Mouse (Mus musculus) liver, embryonic 14.5 days (tissue): ENCODE data around the gene Ercc6l. TPM values are rescaled to one million over a fixed set of nuclear protein-coding genes. Genes with fewer than 3 reads are reported as not detected.

Experiments
- ATAC-seq: fragments of 200-750 bp; cut with Nextera tagmentation; 2 replicates; pipeline ENCODE4 v1.8.0; 2017; ENCODE audit warnings: moderate number of reproducible peaks, mild to moderate bottlenecking, moderate library complexity; ENCODE audit not compliant: insufficient read depth
- DNase-seq, 3 experiments: peaks; one replicate each; pipeline ENCODE4 v3.0.0-alpha.2; 2012 to 2013; ENCODE audit warnings: low read depth in 3 of 3, low spot score in 3 of 3
- H3K27ac ChIP-seq: fragments of 300-500 bp; sonication (generic); 2 replicates; pipeline ENCODE4 v1.5.1; 2014; ENCODE audit warnings: moderate library complexity, mild to moderate bottlenecking, control low read depth, inconsistent platforms
- H3K27me3 ChIP-seq: fragments of 300-500 bp; sonication (generic); 2 replicates; pipeline ENCODE4 v1.6.1; 2014; ENCODE audit warnings: mild to moderate bottlenecking, low read length, moderate library complexity; ENCODE audit not compliant: control insufficient read depth, insufficient read depth
- H3K36me3 ChIP-seq: fragments of 300-500 bp; sonication (generic); replicated peaks from 2 replicates; pipeline ENCODE4 v1.6.1; 2014; ENCODE audit warnings: low read depth; ENCODE audit not compliant: control insufficient read depth, insufficient read depth
- H3K4me1 ChIP-seq, 2 experiments: fragments of 200-500 bp in 1 of 2; fragments of 300-500 bp in 1 of 2; sonication (generic) in 1 of 2; replicated peaks; 2 replicates each; pipeline ENCODE4 v1.6.1; 2012 to 2014; ENCODE audit warnings: antibody characterized with exemption in 1 of 2, inconsistent platforms in 1 of 2, low read length in 1 of 2; ENCODE audit not compliant: control insufficient read depth in 2 of 2, insufficient read depth in 2 of 2
- H3K4me2 ChIP-seq: fragments of 300-500 bp; sonication (generic); 2 replicates; pipeline ENCODE4 v1.6.1; 2014; ENCODE audit warnings: low read depth, mild to moderate bottlenecking, control low read depth, moderate library complexity
- H3K4me3 ChIP-seq, 2 experiments: fragments of 200-500 bp in 1 of 2; fragments of 300-500 bp in 1 of 2; sonication (generic) in 1 of 2; 2 replicates each; pipeline ENCODE4 v1.5.1; 2012 to 2014; ENCODE audit warnings: low read depth in 2 of 2, low read length in 2 of 2, mild to moderate bottlenecking in 2 of 2, control low read depth in 1 of 2, inconsistent platforms in 1 of 2, moderate library complexity in 1 of 2; ENCODE audit not compliant: insufficient read depth in 1 of 2
- H3K9ac ChIP-seq: fragments of 300-500 bp; sonication (generic); replicated peaks from 2 replicates; pipeline ENCODE4 v1.6.1; 2014; ENCODE audit warnings: mild to moderate bottlenecking, control low read depth, moderate library complexity
- H3K9me3 ChIP-seq: fragments of 300-500 bp; sonication (generic); 2 replicates; pipeline ENCODE4 v1.6.1; 2016; ENCODE audit warnings: low read length, mixed read lengths; ENCODE audit not compliant: control insufficient read depth
- CTCF ChIP-seq: IDR thresholded peaks from 2 replicates; pipeline ENCODE4 v1.5.1; 2016; ENCODE audit warnings: antibody characterized with exemption, low read depth, control low read depth
- EP300 ChIP-seq: IDR thresholded peaks from 2 replicates; pipeline ENCODE4 v1.6.1; 2016; ENCODE audit warnings: antibody characterized with exemption, low read depth
- WGBS: fragments of 180-500 bp; shearing (Covaris S2); extraction: QIAGEN DNeasy Blood & Tissue Kit; methylation state at CpG from one replicate; pipeline ENCODE4 v1.1.7; 2014; ENCODE audit not compliant: insufficient replicate concordance; 5-methylcytosine and 5-hydroxymethylcytosine counted together
- polyA plus RNA-seq, 2 experiments: library from polyadenylated mRNA; depleted of rRNA in 1 of 2; stranded (reverse) in 1 of 2; unstranded in 1 of 2; fragments of >200 nt; fragmentation: Nextera tagmentation in 1 of 2; extraction: Ambion mirVana in 1 of 2; gene quantifications; 2 replicates each; pipeline versions ENCODE4 v1.2.1 to v1.2.3; 2012 to 2014

Ercc6l gene
- polyA plus RNA-seq (2012; rRNA removed) (3.1 and 5.3 TPM in 2 replicates), polyA plus RNA-seq (2014; fragmentation: Nextera tagmentation; extraction: Ambion mirVana) (11.1 and 14.7 TPM in 2 replicates)

DNA sequence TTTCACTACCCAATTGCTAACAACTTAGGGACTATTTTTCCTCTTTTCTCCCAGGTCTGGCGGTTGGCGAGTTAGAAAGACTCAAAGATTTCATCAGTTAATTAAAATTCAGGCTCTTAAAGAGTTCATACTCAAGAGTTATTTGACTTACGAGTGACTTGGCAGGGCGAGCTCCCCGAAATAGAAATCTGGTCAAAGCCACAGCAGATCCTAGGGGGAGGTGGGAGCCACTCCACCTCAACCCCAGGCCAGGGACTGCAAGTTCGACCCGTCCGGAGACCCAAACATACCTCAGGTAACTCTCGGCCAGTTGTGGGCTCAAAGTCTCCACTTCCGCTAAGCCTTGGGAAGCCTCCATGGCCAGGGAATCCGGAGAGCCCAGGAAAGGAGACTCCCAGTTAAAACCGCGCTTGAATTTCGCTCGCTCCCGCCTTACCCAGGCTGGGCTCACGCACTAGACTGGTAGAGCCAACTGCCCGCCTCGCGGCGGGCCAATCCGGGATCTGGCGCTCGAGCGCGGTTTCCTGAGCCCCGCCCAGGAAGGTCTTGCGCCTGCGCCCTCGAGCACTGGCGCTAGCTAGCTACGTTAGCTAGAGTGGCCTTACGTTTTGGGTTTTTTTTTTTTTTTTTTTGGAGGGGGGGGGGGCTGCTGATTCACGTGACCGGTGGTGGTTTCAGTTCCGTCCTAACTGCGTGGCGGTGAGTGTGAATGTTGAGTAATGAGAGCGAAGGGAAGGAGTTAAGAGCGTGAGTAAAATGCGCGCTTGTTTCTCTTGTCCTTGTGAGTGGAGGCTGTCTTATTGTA lies at the start of gene Ercc6l:
Gene Ercc6l (minus strand): TSS at position 474 of the 805 bp plus-strand sequence.
- TF ChIP-seq EP300 (0 out of 2 replicates have a peak, but pooled peaks have one; percentile 19), CTCF (no peak)
- Histone ChIP-seq H3K9me3 (no peaks in the 10 kb centered on the region), H3K4me2 (peak within 1 kb of the TSS; percentile 66), H3K36me3 (no peaks in the 10 kb centered on the region), H3K4me3 (peak within 1 kb of the TSS; percentile 75 to 100), H3K27ac (peak within 1 kb of the TSS; percentile 68), H3K9ac (peak within 1 kb of the TSS; percentile 81), H3K27me3 (no peaks in the 10 kb centered on the region), H3K4me1 (0 out of 4 replicates have a peak, but pooled peaks cover 0 to 2% of the 10 kb centered on the region in 2 experiments)
- ATAC-seq, result peak; percentile 98
- 11% methylated on average over 41 of the region's 42 CpGs for WGBS
- peak; percentile 79 to 84 (median 82) for DNase-seq

DNA sequence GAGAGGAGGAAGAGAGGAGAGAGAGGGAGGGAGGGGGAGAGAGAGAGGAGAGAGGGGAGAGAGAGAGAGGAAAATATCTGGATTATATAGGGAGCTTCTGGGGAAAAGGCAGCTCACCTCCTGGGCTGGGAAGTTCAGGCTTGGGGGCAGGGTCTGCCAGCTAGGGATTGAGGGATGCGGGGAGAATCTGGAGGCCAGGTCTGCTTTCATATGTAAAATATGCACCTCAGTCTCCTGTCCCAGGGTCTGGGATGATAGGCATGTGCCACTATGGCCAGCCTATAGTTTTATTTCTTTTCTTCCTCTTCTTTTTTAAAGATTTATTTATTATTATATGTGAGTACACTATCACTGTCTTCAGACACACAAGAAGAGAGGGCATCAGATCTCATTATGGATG lies 33.9 kb upstream of the Ercc6l start:
- Histone ChIP-seq H3K4me3 (no peak overlapping the region), H3K9me3 (no peaks in the 10 kb centered on the region), H3K4me2 (no peak overlapping the region), H3K27ac (no peak overlapping the region), H3K4me1 (peaks cover 0 to 1% of the 10 kb centered on the region in 2 experiments; a peak in 2 of 4 replicates), H3K27me3 (no peaks in the 10 kb centered on the region), H3K9ac (no peak overlapping the region), H3K36me3 (peaks cover 13% of the 10 kb centered on the region)
- DNase-seq, result no peak
- TF ChIP-seq EP300 (no peak), CTCF (no peak)
- ATAC-seq, result no peak
- WGBS, result 53% methylated on average over 1 of the region's 1 CpGs

DNA sequence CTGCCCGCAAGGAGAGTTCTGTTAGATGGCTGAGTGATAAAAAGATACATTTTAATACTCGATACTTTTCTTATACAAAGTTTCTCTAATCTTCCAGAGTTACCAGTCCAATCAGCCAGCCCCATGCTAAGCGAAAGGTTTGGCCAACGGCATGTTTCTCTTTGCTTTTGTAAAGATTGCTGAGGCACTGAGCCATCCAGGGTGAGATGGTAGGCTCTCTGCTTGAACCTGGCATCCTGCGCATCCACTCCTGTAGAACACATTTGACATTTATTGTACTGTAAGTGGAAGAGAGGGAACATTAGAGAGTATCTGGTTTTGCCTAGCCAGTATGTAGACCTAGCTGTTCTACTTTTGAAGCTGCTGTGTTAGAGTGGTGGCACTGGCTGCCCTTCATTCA lies 32.7 kb upstream of the Ercc6l start:
- no peak overlapping the region for H3K27ac ChIP-seq
- WGBS, result 37% methylated on average over 5 of the region's 5 CpGs
- H3K4me1 ChIP-seq, result peaks cover 0 to 3% of the 10 kb centered on the region in 2 experiments; a peak in 2 of 4 replicates
- no peaks in the 10 kb centered on the region for H3K9me3 ChIP-seq
- no peak overlapping the region; a peak in 1 of 4 replicates for H3K4me3 ChIP-seq
- ATAC-seq (peak; percentile 11; the same call in 1 of the 2 replicates), DNase-seq (no peak)
- H3K36me3 ChIP-seq, result peaks cover 22% of the 10 kb centered on the region
- H3K4me2 ChIP-seq, result peak overlapping the region; percentile 75
- TF ChIP-seq EP300, result no peak
- no peak for TF ChIP-seq CTCF
- no peak overlapping the region; the same call in 1 of the 2 replicates for H3K9ac ChIP-seq
- no peaks in the 10 kb centered on the region for H3K27me3 ChIP-seq

DNA sequence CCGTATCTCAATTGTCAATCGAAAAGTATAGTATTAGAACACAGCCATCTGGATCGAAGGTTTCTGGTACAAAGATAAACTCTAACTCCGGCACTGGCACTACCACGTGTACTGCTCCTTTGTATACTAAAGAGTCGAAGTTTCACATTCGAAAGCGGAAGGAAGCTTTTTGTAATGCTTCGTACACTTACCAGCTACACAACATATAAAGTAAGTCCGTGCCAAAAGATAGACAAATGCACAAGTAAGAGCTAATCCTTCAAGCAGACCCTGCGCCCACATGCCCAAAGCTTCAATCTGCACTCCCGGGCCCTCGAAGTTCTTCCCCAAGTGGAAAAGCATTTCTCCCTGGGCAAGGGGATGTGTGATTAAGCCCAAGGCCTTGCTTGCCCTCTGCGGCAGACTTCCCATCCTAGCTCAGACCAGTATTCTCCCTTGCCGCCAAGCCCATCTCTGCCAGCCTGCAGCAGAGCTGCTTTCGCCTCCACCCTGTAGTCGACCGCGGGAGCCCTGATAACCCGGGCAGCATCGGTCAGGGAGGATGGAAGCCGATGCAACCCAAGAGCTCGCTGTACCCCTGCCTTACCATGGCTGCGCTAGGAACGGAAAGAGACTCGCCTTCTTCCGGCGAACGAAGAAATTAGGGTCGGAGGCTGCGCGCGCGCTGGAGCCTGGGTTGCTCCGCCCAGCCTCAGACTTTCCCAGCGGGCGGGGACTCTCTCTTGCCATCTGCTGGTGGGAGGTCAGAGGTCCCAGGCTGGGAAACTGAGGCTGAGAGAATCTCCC lies 32.0 kb upstream of the Ercc6l start, which contains the start of gene Rps4x:
Gene Rps4x (minus strand): TSS at position 683 of the 786 bp plus-strand sequence.
- H3K4me3 ChIP-seq, result peak within 1 kb of the TSS; percentile 66 to 88
- H3K9ac ChIP-seq, result peak within 1 kb of the TSS; percentile 83
- ATAC-seq, result peak; percentile 83
- peak; percentile 50 to 61 (median 58) for DNase-seq
- no peaks in the 10 kb centered on the region for H3K27me3 ChIP-seq
- 10% methylated on average over 37 of the region's 37 CpGs for WGBS
- peak within 1 kb of the TSS; percentile 75 for H3K4me2 ChIP-seq
- peaks cover 0 to 3% of the 10 kb centered on the region in 2 experiments; a peak in 2 of 4 replicates for H3K4me1 ChIP-seq
- TF ChIP-seq CTCF (peak; percentile 85), EP300 (no peak)
- H3K27ac ChIP-seq, result peak within 1 kb of the TSS; percentile 53
- no peaks in the 10 kb centered on the region for H3K9me3 ChIP-seq
- peaks cover 29% of the 10 kb centered on the region for H3K36me3 ChIP-seq
